Mouse (Mus musculus): ENCODE measurements at regions not wholly inside any gene's neighbourhood (a gene's known extent, or its start where the extent isn't known, plus 50 kb on each side); places are given as distances from the start of the nearest gene placed in this dataset.

DNA sequence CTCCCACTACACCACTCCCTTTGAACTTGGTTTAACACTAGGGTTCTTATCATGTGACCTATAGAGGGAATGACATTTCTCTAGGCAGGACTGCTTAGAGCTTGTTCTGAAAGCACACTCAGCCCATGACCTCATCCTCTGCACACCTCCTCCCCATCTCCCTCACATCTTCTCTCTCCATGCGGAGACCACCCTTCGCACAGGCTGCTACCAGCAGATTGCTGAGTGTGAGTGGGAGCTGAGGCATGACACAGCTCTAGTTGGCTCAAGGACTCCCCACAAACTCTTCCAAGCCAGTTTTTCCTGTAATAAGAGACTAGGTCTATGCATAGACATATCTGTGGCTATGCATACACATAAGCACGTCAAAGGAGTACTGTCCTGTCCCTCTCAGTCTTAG lies 199.5 kb upstream of the Tas2r119 start:
- no peak for TF ChIP-seq CTCF (IDR thresholded peaks at IDR 0.05; ENCODE audit: low read depth)
- TF ChIP-seq EP300 (IDR thresholded peaks at IDR 0.05; ENCODE audit: low read depth): no peak

All from liver, postnatal 0 days (tissue).